Mouse (Mus musculus): ENCODE measurements at regions not wholly inside any gene's neighbourhood (a gene's known extent, or its start where the extent isn't known, plus 50 kb on each side); places are given as distances from the start of the nearest gene placed in this dataset.
A peak's percentile ranks its signal among the peaks of the same experiment; 100 is the strongest.

DNA sequence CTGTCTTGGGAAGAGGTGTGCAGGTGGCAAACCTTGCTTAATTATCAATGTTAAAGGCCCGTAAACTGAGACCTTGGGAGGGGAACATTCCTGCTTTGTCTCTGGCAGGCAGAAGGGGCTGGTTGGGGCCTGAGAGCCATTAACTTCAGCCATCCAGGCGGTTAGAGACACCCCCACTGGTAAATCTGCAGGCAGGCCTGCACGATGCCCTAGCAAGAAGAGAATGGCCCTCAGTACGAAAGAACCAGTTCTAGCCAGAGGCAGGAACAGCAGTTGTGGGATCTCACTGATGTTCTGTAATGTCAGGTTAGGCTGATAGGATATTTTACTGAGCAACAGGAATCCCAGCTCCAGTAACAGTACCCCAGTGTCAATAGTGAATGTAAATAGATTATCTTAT, 70.5 kb downstream of the Apip start:
- no peak for DNase-seq (ENCODE audit: low spot score)

- DNase-seq (ENCODE audit: low spot score) = peak; percentile 58
Observed at GRCm38 (mm10) chr2:103144420-103144819, 70.9 kb downstream of the Apip start.

DNA sequence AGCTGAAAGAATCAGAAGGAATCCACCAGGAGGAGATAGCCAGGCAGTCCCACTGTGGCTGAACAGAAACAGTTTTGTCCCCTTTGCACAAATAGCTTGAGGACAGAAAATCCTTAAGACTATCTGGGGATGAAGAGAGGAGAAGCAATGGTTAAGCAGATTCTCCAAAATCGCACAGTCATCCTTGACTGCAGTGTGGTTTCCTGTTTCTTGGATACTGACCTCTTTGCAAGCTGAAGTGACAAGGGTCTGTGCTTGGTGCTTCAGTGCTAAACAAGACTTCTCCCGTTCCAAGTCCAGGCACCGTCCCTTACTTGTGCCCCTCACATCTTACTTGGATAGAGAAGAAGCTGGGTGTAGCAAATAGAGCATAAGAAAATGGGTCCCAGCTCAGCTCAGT, 71.6 kb downstream of the Apip start:
- DNase-seq (ENCODE audit: low spot score) = no peak

- DNase-seq (ENCODE audit: low spot score) = no peak
Observed at GRCm38 (mm10) chr2:103146132-103146531, 72.7 kb downstream of the Apip start.

- no peak for DNase-seq (ENCODE audit: low spot score)
Observed at GRCm38 (mm10) chr2:103153261-103153660, 79.8 kb downstream of the Apip start.

DNA sequence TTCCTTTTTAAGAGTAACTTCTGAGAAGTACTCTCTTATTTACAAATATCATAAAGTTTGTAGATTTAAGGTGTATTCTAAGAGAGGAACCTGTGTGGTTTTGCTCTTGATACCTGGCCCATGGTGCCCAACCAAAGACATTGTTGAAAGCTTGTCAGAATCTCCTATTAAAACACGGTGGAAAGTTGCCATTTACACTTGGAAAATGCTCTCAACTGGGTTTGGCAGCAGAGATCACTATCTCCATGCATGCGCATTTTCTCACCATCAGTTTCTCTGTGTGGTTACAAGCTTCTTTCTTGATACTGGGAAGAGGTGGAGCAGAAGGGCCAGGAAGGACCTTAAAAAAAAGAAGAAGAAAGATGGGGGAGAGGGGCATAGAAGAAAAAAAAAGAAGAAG, 94.3 kb downstream of the Apip start:
- DNase-seq (ENCODE audit: low spot score) = no peak

- no peak for DNase-seq (ENCODE audit: low spot score)
Observed at GRCm38 (mm10) chr2:103168266-103168665, 94.8 kb downstream of the Apip start.

DNA sequence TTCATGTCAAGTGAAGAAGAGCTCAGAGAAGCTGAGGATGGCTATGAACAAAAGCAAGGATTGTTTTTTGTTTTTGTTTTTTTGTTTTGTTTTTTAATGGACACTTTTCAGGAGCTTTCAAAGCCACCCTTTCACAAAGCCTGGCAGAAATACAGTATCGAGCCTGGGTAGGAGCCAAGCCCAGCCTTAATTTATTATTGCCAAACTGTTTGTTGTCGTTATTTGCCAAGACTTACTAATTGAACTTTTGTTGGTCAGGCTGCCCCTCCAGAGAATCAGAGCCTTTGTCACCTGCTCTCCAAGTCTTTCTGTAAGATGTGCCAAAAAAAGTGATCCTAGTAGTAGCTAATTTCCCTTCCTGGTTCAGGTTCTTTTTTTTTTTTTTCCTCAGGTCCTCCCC, 103.9 kb downstream of the Apip start:
- no peak for DNase-seq (ENCODE audit: low spot score)

- DNase-seq (ENCODE audit: low spot score) = no peak
Observed at GRCm38 (mm10) chr2:103180298-103180927, 106.9 kb downstream of the Apip start.

- DNase-seq (ENCODE audit: low spot score) = no peak
Observed at GRCm38 (mm10) chr2:103186751-103187260, 113.3 kb downstream of the Apip start.

GRCm38 (mm10) chr2:103192591-103192990, 110.5 kb downstream of the Ehf start:
- no peak for DNase-seq (ENCODE audit: low spot score)

- no peak for DNase-seq (ENCODE audit: low spot score)
Observed at GRCm38 (mm10) chr2:103200313-103200712, 102.8 kb downstream of the Ehf start.

DNA sequence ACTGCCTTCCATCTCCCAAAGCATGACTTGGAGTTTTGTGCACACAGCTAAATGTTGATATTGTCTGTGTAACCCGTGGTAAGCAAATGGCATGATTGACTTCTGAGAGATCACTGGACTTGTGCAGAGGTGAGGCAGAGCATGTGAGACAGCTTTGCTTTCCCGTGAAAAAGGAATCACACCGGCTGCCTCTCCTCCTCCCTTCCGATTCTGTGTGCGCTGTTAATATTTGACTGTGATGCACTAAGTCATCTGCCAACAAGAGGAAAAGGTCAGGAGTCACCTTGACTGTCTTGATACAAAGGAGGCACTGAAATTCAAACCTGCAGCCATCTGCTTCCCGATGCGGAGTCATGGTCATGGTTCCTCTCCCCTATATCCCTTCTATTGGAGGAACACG, 98.0 kb downstream of the Ehf start:
- DNase-seq (ENCODE audit: low spot score) = no peak

DNA sequence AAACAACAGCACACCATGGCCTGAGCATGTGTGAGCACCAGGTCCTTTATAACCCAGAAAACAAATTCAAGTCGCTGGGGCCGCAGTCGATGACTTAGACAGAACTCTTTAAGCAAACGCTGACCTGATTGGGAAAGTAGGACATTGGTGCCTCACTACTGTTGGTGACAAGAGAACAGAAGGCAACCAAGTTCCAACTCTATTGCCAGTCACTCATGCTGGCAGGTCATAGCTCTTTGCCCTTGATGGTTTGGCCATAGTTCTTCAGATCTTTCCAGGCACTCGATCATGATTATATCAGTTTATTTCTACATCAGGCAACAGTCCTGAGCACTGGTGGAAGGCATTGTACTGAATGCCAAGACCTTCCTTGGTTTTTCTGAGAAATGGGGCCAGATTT, 94.7 kb downstream of the Ehf start:
- DNase-seq (ENCODE audit: low spot score) = no peak

GRCm38 (mm10) chr2:103209056-103209455, 94.0 kb downstream of the Ehf start:
- no peak for DNase-seq (ENCODE audit: low spot score)

DNA sequence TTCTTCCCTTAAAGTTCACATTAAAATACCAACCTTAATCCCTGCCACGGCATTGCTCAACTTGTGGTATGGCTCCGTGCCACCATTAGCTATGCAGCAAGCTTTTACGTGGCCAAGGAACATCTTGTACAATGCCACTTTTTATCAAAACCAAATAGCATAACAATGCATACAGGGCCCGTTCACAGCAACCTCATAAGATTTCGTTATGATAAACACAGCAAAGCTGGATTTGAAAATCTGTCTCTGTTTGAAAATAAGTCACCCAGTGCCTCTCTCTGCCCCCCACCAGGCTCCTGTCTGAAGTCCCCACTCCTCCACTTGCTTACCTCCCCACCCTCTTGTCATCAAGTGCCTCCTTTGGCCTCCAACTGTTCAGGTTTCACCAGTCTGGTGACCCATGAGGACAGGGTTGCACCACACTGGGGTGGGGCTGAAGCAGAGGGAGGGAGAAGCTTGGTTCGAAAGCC, 93.5 kb downstream of the Ehf start:
- DNase-seq (ENCODE audit: low spot score) = peak; percentile 83

GRCm38 (mm10) chr2:103211179-103211578, 91.9 kb downstream of the Ehf start:
- DNase-seq (ENCODE audit: low spot score) = no peak

All from lung, postnatal 25 days (tissue).